Mouse (Mus musculus) megakaryocyte, embryonic 14.5 days (primary cell): ENCODE data around the gene Noct.

Experiments
- FLI1 ChIP-seq: IDR thresholded peaks from 2 replicates; pipeline ENCODE4 v1.6.1; 2012; ENCODE audit warnings: low read length, inconsistent platforms, mixed read lengths
- GATA1 ChIP-seq: IDR thresholded peaks from 3 replicates; pipeline ENCODE4 v1.6.1; 2012; ENCODE audit warnings: mixed read lengths, low read length, inconsistent platforms, borderline replicate concordance

DNA sequence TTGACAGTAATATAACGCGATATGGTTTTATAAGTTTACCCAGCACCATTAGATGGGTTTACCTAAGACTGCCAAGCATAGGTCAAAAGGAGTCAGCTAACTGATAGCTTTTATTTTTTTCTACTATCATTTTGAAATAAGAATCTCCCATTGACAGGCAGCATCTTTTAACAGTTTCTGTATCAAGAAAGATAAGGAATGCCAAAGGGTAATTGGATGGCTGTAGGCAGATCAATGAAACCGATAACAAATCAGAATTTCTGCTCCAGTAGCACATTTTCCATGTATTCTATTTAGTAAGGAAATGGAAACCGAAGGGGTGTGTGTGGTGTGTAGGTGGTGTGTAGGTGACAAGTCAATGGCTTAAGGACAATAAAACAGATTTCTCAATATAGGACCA lies 54.2 kb downstream of the Noct start:
- no peak for TF ChIP-seq GATA1
- TF ChIP-seq FLI1, result no peak
